Mouse (Mus musculus) left cerebral cortex, adult 2 months (tissue): Measurements from ENCODE around the gene Tecr. TPM values are rescaled to one million over a fixed set of nuclear protein-coding genes. Genes with fewer than 3 reads are reported as not detected.

Experiments
- DNase-seq, 2 experiments: peaks; one replicate each; pipeline ENCODE4 v3.0.0; 2021 to 2022; ENCODE audit warnings: low spot score in 2 of 2, mixed read lengths in 1 of 2; ENCODE audit errors: extremely low spot score in 1 of 2
- H3K27ac ChIP-seq: fragments of 200-600 bp; 2 replicates; pipeline ENCODE4 v1.8.1; 2022
- H3K4me3 ChIP-seq: fragments of 200-600 bp; 2 replicates; pipeline ENCODE4 v1.8.1; 2022
- CTCF ChIP-seq: fragments of 200-600 bp; IDR thresholded peaks from 2 replicates; pipeline ENCODE4 v1.8.1; 2022; ENCODE audit warnings: antibody characterized with exemption, mild to moderate bottlenecking, moderate library complexity
- intact Hi-C: fragments of 180-260 bp; cut with DNase I; formaldehyde crosslinking; loops from one replicate; pipeline ENCODE4 v1.15.1; 2025
- total RNA-seq, 2 experiments: library from RNA; stranded (reverse); gene quantifications; 2 replicates each; pipeline ENCODE4 v1.2.3; 2021

Tecr gene
- total RNA-seq, 2 experiments from 2014 or later = 572 to 605 TPM

DNA sequence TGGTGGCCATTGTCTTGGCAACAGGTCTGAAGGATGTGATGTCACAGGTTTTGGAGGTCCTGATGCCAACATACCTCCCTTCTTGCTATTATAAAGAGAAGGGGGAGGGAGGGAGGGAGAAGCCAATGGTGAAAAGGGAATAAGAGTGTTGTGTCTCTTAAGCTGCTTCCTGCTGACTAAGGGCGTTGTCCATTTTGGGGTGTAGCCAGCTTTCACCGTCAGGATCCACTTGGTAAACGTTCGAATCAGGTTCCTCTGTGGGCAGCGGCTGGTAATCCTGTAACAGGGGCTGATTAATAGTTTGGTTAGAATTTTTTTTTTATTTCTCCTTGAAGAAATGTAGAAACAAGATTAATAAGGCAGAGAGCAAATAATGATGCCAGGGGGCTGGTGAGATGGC lies 31.9 kb upstream of the Tecr start:
- no peak for TF ChIP-seq CTCF
- intact Hi-C loops = no loop called here

DNA sequence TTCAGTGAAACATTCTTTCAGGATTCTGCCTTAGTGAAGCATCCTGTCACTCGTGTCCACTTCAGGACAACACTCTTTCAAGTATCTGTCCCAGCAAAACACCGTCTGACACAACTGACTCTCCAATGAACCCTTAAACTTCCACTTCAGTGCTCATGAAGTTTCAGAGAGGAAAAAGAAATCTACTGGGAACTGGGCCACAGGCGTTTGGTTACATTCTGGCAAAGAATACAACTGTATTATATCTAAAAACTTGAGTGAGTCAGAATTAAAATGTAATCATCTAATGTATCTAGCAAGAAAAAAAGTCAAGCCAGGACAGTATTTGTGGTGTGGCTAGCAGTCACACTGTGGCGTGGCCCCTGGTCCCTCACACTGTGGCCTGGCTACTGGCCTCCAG lies 31.1 kb upstream of the Tecr start:
- Histone ChIP-seq H3K4me3 (no peak overlapping the region), H3K27ac (no peak overlapping the region)
- no peak for TF ChIP-seq CTCF
- DNase-seq = no peak
- intact Hi-C loops = no loop called here

More for the DNA sequence above, 31.9 kb upstream of the Tecr start:
- Histone ChIP-seq H3K27ac (no peak overlapping the region), H3K4me3 (no peak overlapping the region)
- no peak for DNase-seq

DNA sequence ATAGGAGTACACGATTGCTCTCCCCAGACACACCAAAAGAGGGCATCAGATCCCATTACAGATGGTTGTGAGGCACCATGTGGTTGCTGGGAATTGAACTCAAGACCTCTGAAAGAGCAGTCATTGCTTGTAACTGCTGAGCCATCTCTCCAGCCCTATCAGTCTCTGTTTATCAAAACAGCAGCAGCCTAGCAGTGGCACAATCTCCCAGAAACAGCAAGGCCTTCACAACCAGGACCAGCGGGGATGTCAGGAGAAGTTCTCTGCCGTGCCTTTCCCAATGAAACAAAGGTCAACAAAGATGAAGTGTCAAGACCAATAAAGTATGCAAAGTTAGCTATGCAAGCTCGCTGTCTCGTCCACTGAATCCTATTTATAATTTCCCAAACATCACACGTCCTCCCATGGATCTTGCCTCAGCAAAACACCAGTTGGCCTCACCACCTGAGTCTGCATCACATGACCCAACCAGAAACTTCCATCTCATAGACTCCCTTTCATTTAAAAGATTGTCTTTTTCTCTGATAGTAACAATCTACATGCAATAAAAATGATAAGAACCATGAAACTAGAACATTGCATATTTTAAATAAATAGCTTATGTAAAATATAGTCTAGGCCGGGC lies 24.4 kb upstream of the Tecr start:
- intact Hi-C loops = no loop called here
- DNase-seq = no peak
- no peak overlapping the region for H3K27ac ChIP-seq
- TF ChIP-seq CTCF = no peak
- no peak overlapping the region for H3K4me3 ChIP-seq

DNA sequence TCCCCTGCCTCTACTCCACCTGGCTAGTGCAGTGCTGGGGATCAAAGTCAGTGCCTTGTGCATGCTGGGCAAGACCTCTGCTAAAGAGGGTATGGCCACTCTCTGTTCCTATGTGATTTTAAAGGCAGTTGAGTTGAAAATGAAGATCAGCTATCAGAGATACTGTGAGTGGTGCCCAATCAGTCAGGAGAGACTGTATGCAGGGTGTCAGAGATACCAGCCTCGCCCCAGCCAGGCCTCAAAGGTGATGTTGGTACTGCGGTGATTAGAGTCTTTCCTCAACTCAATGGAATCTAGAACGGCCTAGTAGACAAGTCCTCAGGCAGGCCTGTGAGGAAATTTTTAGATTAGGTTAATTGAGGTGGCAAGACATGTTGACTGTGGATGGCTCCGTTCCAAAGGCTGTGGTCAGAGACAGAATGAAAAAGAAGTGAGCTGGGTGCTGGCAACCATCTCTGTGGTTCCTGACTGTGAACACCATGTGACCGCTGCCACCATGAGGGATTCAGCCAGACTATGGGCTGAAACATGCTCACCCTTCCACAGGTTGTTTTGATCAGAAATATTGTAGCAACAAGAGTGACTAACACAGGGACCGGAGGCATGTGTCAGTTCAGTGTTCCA lies 18.0 kb upstream of the Tecr start:
- intact Hi-C loops = no loop called here
- Histone ChIP-seq H3K4me3 (no peak overlapping the region), H3K27ac (no peak overlapping the region)
- no peak for DNase-seq
- TF ChIP-seq CTCF = no peak

DNA sequence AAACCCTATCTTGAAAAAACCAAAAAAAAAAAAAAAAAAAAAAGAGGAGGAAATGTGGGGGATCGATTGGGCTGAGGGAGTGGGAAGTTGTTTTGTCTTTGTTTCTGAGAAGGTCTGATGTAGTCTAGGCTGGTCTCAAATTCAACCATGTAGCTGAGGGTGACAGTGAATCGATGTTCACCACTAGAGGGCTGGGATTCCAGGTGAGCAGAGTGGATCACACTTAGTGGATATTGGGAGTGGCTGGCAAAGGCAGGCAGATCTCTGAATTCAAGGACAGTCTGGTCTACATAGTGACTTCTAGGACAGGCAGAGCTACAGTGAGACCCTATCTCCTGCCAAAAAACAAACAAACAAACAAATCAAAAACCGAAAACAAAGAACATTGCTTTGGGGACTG lies 17.0 kb upstream of the Tecr start:
- TF ChIP-seq CTCF = peak; percentile 64
- H3K27ac ChIP-seq = no peak overlapping the region
- intact Hi-C loops = loop anchor here (5.0 kb wide), 1 partner anchor 57 kb away; the partner anchor contains the start of gene Ndufb7
- DNase-seq = no peak
- H3K4me3 ChIP-seq = no peak overlapping the region

DNA sequence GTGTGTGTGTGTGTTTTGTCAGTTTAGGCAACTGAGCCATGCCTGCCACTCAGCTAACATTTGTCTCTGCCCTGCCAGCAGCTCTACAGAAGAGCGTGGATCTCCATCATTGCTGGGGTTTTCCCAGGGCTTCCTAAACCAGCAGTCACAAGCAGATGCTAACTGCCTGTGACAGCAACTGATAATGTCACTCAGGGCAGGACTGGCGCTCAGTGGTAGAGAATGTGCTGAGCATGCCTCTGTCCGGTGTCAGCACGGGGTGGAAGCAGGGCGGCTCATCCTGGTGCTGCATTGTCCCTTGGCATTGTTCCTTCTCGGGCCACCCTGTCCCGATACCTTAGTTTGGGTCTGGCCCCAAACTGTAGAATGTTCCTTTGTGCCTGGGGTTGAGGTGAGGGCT lies 15.8 kb upstream of the Tecr start:
- Histone ChIP-seq H3K27ac (no peak overlapping the region), H3K4me3 (no peak overlapping the region)
- no peak for DNase-seq
- intact Hi-C loops = loop anchor here (5.0 kb wide), 1 partner anchor 56 kb away; the partner anchor contains the start of gene Ndufb7
- no peak for TF ChIP-seq CTCF

DNA sequence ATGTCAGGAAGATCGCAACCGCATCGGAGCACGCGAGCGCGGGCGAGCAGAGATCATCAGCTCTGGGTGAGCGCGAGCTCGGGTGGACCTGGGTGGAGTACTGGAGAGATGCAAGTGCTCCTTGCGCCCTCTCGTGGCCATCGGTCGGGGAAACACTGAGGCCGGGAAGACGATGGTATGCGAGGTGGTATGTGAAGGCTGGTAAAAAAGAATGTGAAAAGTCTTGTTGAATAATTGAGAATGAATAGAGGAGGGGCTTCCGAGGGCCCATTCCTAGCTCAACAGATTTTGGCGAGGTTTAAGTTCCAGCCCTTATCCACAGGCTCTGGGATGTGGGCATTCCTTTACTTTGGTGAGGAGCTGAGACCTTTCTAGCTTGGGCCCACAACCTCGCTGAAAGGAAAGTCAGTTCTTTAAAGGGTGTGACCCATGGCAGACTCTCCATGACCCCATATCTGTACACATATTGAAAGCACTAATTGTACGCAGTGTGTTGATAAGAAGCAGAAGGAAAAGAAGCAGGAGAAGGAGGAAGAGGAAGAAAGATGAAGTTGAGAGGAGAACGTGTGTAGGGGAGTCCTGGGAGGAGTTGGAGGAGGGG lies 14.7 kb upstream of the Tecr start:
- peak overlapping the region; percentile 53 for H3K4me3 ChIP-seq
- peak overlapping the region; percentile 94 for H3K27ac ChIP-seq
- peak; percentile 90 to 92 for DNase-seq
- peak; percentile 91 for TF ChIP-seq CTCF
- intact Hi-C loops = loop anchor here (5.0 kb wide), 1 partner anchor 55 kb away; the partner anchor contains the start of gene Ndufb7

DNA sequence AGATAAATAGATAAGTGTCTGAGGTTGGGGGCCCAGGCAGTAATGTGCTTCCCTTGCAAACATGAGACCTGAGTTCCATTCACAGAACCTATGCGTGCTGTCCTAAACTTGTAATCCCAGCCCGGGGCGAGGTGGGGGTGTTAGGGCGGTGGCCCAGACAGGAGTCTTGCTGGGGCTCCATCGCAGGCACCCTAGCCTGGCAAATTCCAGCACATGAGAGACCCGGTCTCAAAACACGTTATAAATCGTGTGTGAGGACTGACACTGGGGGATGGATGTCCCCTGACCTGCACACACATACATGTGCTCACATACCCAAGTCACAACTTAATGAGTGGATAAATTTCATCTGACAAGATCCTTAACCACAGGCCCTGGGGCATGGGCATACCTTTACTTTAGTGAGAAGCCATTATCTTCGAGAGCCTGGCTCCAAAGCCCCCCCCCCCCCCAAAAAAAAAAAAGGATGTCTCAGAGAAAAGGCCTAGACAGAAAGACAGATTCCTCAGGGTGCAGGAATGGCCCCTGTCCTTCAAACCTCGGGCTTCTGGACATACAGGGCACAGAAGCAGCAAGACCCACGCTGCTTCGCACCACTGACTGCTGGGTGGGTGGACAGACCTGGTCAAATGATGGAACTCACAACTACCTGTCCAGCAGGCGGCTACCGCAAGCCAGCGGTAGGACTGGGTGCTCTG lies 14.1 kb upstream of the Tecr start:
- Histone ChIP-seq H3K27ac (peak overlapping the region; percentile 94), H3K4me3 (peak overlapping the region; percentile 53)
- no peak for TF ChIP-seq CTCF
- intact Hi-C loops = loop anchor here (5.0 kb wide), 1 partner anchor 55 kb away; the partner anchor contains the start of gene Ndufb7
- DNase-seq = no peak

DNA sequence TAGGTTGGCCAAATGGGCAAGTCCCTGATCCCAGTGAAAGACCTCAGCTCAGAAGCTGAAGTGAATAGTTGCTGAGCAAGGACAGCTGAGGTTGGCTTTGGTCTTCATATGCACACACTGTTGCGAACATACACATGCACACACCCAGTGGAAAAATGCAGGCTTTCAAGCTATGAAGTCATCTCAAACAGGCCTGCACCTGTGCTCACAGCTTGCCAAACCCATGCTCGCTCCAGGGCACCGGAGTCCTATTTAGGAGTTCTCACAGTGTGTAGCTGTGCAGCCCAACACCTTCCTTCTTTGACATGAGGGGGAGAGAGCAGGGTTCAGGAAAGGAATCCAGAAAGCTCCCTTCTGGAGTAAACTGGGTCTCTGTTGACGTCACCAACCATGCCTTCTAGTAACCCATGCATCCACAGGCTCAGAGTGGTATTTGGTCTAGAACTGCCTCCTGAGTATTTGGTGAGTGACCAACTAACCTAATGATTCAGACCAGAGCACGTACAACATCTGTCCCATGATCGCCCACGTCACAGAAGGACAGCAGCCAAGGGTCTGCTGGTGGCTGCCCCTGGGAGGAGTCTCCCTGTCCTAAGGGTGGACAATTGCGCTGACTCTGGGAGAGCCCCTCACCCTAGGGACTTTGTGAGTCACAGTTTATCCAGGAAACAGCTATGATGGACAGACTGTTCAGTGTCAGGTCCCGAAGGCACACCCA lies 12.0 kb upstream of the Tecr start:
- DNase-seq = no peak
- intact Hi-C loops = loop anchor here (5.0 kb wide), 1 partner anchor 52 kb away; the partner anchor contains the start of gene Ndufb7
- no peak for TF ChIP-seq CTCF
- Histone ChIP-seq H3K4me3 (no peak overlapping the region), H3K27ac (no peak overlapping the region)

DNA sequence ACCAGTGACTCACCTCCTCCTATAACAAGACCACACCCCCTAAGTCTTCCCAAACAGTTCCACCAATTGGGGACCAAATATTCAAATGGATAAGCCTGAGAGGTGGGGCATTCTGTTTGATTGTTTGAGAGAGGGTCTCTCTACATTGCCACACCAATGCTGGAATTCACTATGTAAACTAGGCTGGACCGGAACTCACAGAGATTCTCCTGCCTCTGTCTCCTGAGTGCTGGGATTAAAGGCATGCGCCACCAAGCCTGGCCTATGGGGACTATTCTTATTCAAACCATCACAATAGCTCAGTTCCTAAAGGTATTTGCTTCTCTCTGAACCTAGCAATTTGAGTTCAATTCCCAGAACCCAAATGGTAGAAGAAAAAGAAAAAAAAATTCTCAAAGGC lies 10.8 kb upstream of the Tecr start:
- DNase-seq = no peak
- Histone ChIP-seq H3K27ac (no peak overlapping the region), H3K4me3 (no peak overlapping the region)
- intact Hi-C loops = no loop called here
- no peak for TF ChIP-seq CTCF

DNA sequence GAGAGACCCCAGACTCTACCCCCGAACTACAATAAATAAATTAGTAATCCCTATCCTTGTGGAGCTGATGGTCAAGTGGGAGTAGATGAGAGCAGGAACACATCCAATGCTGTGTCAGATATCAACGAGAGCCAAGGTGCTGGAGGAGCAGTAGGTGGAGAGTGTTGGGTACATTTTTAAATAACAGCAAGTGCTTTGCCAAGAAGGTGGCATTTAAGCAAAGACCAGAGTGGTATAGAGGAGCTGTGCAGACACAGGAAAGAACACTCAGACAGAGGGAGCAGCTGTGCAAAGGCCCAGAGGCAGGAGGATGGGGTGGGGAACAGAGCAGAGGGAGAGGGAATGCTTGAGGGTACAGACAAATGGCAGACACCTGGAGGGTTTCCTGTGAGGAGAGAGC lies 9.3 kb upstream of the Tecr start:
- no peak for TF ChIP-seq CTCF
- H3K27ac ChIP-seq = peak overlapping the region; percentile 69
- intact Hi-C loops = no loop called here
- DNase-seq = no peak
- H3K4me3 ChIP-seq = no peak overlapping the region
